Mouse (Mus musculus) left cerebral cortex, postnatal 25 days (tissue): ENCODE measurements around the gene Exoc3. TPM values are rescaled to one million over a fixed set of nuclear protein-coding genes. Genes with fewer than 3 reads are reported as not detected.
A peak's percentile ranks its signal among the peaks of the same experiment; 100 is the strongest.

Source experiments
- DNase-seq, 2 experiments: peaks; one replicate each; pipeline ENCODE4 v3.0.0; 2022; ENCODE audit warnings: low spot score in 2 of 2, mixed read lengths in 1 of 2
- intact Hi-C: fragments of 180-260 bp; cut with DNase I; formaldehyde crosslinking; loops from one replicate; pipeline ENCODE4 v1.15.1; 2025
- total RNA-seq, 2 experiments: library from RNA; stranded (reverse); gene quantifications; 2 replicates each; pipeline ENCODE4 v1.2.3; 2021

Gene Exoc3
- 10 to 100 TPM; 72.5 to 74.2 TPM for total RNA-seq

- intact Hi-C loops: loop anchor here (5.0 kb wide), 1 partner anchor 94 kb away; no protein-coding TSS in a partner anchor
These were observed at the start of gene Exoc3 for GRCm38 (mm10) chr13:74208317-74208985. Exoc3 (minus strand) TSS chr13:74208732.

GRCm38 (mm10) chr13:74246494-74246893 is 38.0 kb upstream of the Exoc3 start:
- DNase-seq: no peak
- intact Hi-C loops: no loop called here

More at GRCm38 (mm10) chr13:74208317-74208985, at the start of gene Exoc3:
- DNase-seq: peak; percentile 89 to 93

- intact Hi-C loops: no loop called here
These were observed 37.3 kb upstream of the Exoc3 start for GRCm38 (mm10) chr13:74245899-74246231.

GRCm38 (mm10) chr13:74245214-74245898 is 36.8 kb upstream of the Exoc3 start:
- DNase-seq: peak; percentile 68 to 80
- intact Hi-C loops: no loop called here

More at GRCm38 (mm10) chr13:74245899-74246231, 37.3 kb upstream of the Exoc3 start:
- no peak for DNase-seq

GRCm38 (mm10) chr13:74237574-74237973 is 29.0 kb upstream of the Exoc3 start:
- intact Hi-C loops: no loop called here
- no peak for DNase-seq

GRCm38 (mm10) chr13:74220659-74221058 is 12.1 kb upstream of the Exoc3 start:
- DNase-seq: no peak
- intact Hi-C loops: no loop called here

- intact Hi-C loops: no loop called here
- DNase-seq: no peak
These were observed 9.9 kb upstream of the Exoc3 start for GRCm38 (mm10) chr13:74218441-74218840.

GRCm38 (mm10) chr13:74208986-74209345 is 434 bp upstream of the Exoc3 start:
- peak in 1 of 2 experiments; percentile 52 for DNase-seq
- intact Hi-C loops: loop anchor here (5.0 kb wide), 1 partner anchor 93 kb away; no protein-coding TSS in a partner anchor

- DNase-seq: no peak
- intact Hi-C loops: no loop called here
These were observed 12.1 kb downstream of the Exoc3 start for GRCm38 (mm10) chr13:74196451-74196850.

- intact Hi-C loops: loop anchor here (1.0 kb wide), 1 partner anchor 109 kb away; no protein-coding TSS in a partner anchor
- no peak for DNase-seq
These were observed 15.9 kb downstream of the Exoc3 start for GRCm38 (mm10) chr13:74192613-74193012.

GRCm38 (mm10) chr13:74183011-74183695 is 25.4 kb downstream of the Exoc3 start:
- intact Hi-C loops: no loop called here
- peak in 1 of 2 experiments; percentile 57 for DNase-seq

- no peak for DNase-seq
- intact Hi-C loops: no loop called here
These were observed 36.5 kb downstream of the Exoc3 start for GRCm38 (mm10) chr13:74172036-74172435.

- peak; percentile 11 to 82 for DNase-seq
These were observed 38.9 kb downstream of the Exoc3 start for GRCm38 (mm10) chr13:74169446-74170164.

GRCm38 (mm10) chr13:74167492-74167891 is 41.0 kb downstream of the Exoc3 start:
- intact Hi-C loops: loop anchor here (5.0 kb wide), 2 partner anchors 70 to 195 kb away; no protein-coding TSS in a partner anchor
- no peak for DNase-seq

More at GRCm38 (mm10) chr13:74169446-74170164, 38.9 kb downstream of the Exoc3 start:
- intact Hi-C loops: loop anchor here (5.0 kb wide), 2 partner anchors 72 to 197 kb away; no protein-coding TSS in a partner anchor

GRCm38 (mm10) chr13:74167057-74167413 is 41.5 kb downstream of the Exoc3 start:
- intact Hi-C loops: loop anchor here (5.0 kb wide), 2 partner anchors 70 to 195 kb away; no protein-coding TSS in a partner anchor
- DNase-seq: peak in 1 of 2 experiments; percentile 8

GRCm38 (mm10) chr13:74166348-74167056 is 42.0 kb downstream of the Exoc3 start:
- peak; percentile 21 to 43 for DNase-seq
- intact Hi-C loops: loop anchor here (5.0 kb wide), 2 partner anchors 69 to 194 kb away; no protein-coding TSS in a partner anchor

GRCm38 (mm10) chr13:74147327-74147726 is 61.2 kb downstream of the Exoc3 start:
- intact Hi-C loops: no loop called here
- DNase-seq: no peak

GRCm38 (mm10) chr13:74145983-74146622 is 62.4 kb downstream of the Exoc3 start:
- no peak for DNase-seq
- intact Hi-C loops: no loop called here
